Mouse (Mus musculus) G1E (cell line): Measurements from ENCODE around the gene Timp3.

Experiments
- CTCF ChIP-seq: IDR thresholded peaks from 2 replicates; pipeline ENCODE4 v1.5.1; 2012; ENCODE audit warnings: low read depth, low read length, inconsistent platforms, mixed read lengths
- GATA1 ChIP-seq: IDR thresholded peaks from 2 replicates; pipeline ENCODE4 v1.6.1; 2012; ENCODE audit warnings: borderline replicate concordance, low read length, inconsistent platforms, mixed read lengths
- GATA2 ChIP-seq: IDR thresholded peaks from 2 replicates; pipeline ENCODE4 v1.6.1; 2012; ENCODE audit warnings: low read depth, low read length, inconsistent platforms, borderline replicate concordance
- POLR2AphosphoS5 ChIP-seq: IDR thresholded peaks from 2 replicates; pipeline ENCODE4 v1.6.1; 2012; ENCODE audit warnings: low read depth, low read length, inconsistent platforms; ENCODE audit not compliant: insufficient replicate concordance
- TAL1 ChIP-seq: conservative IDR thresholded peaks from 2 replicates; pipeline ENCODE4 v1.6.1; 2012; ENCODE audit warnings: low read depth, low read length, inconsistent platforms, mixed read lengths

- TF ChIP-seq CTCF = no peak
- no peak for TF ChIP-seq POLR2AphosphoS5
- TF ChIP-seq GATA2 = no peak
- TF ChIP-seq GATA1 = no peak
- peak; percentile 75 for TF ChIP-seq TAL1
Observed at GRCm38 (mm10) chr10:86342713-86343112, 42.5 kb downstream of the Timp3 start.
